Mouse (Mus musculus): ENCODE data around the gene Naa15. TPM values are rescaled to one million over a fixed set of nuclear protein-coding genes. Genes with fewer than 3 reads are reported as not detected.
"Not testable (repeated sequence)": the region's sequence is repeated elsewhere in the genome, so short reads cannot be mapped to it uniquely, and the experiment has no call there.

The Naa15 gene
- total RNA-seq, 2 experiments from 2014 or later, result 50.9 to 60.0 TPM

- DNase-seq (ENCODE audit: low spot score in 2 of 2), result no peak
Measured at GRCm38 (mm10) chr3:51393651-51394050, 21.3 kb upstream of the Naa15 start.

- DNase-seq (ENCODE audit: low spot score in 2 of 2), result no peak
Measured at GRCm38 (mm10) chr3:51394881-51395280, 20.1 kb upstream of the Naa15 start.

DNA sequence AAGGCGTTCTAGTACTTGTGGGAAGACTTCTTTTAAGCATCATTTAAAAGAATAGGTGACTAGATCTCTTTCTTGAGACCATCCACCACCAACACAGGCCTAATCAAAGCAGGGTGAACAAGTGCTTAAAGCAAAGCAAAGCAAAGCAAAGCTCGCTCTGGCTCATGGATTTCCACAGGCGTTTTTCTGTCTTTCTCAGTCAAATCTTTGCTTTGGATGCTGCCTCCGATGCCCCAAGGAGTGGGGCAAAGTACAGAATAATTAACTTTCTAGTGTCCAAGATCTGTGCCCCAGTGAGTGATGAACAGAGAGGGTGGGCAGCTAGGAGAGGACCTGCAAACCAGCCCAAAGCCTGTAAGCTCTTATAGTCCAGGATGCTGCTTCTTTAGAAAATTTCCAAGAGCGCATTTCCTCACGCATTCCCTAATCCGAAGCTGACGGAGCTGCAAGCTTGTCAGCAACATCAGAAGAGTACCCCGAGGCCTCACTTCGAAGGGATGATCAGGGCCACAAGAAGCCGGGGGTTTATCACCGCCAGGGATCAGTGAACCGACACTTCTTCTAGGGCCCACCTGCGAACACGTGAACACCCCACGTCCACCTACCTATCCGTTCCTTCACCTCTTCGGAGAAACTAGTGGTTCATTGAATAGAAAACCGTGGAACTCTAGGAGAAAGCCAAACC, 19.3 kb upstream of the Naa15 start:
- DNase-seq (ENCODE audit: low spot score in 2 of 2), result no peak

DNA sequence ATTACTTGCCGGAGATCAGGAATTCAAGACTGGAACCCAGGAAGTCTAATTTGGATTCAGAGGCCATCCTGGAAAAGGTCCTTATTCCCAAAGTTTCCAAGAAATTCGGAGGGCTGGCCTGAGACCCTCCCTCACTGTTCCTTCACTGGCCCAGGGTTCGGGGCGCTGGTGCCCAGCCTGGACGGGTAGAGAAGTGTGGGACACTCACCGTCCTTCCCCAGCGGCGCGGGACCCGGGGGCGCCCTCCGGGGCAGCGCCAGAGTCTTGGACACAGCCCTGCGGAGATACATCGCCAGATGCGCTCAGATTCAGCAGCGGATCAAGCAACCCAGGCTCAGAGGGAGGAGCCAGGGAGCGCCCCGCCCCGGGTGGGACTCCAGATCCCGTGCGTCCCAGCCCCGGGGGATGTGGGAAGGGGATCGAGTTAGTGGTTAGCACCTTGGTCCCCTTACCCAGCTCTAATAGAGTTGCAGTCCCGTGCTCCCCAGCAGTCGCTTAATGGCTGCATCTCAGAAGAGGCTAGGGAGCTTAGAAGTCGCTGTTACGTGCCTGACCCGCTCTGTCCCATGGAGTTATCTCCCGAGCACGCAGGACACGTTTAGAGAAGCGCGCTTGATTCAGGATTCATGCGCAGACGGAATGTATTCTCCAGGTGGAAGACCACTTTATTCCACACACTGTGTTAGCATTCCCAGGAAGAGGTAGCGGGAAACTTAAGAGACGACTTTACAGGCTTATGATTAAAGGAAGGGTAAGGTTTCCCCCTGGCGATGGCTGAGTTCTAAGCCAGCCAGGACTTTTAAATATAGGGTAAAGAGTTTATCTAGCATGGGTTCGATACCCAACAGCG, 18.5 kb upstream of the Naa15 start, which contains the start of gene Mgarp:
TSS of gene Mgarp (minus strand) at position 520 of the 850 bp plus-strand sequence.
- peak in 1 of 2 experiments; percentile 5 for DNase-seq (ENCODE audit: low spot score in 2 of 2)

DNA sequence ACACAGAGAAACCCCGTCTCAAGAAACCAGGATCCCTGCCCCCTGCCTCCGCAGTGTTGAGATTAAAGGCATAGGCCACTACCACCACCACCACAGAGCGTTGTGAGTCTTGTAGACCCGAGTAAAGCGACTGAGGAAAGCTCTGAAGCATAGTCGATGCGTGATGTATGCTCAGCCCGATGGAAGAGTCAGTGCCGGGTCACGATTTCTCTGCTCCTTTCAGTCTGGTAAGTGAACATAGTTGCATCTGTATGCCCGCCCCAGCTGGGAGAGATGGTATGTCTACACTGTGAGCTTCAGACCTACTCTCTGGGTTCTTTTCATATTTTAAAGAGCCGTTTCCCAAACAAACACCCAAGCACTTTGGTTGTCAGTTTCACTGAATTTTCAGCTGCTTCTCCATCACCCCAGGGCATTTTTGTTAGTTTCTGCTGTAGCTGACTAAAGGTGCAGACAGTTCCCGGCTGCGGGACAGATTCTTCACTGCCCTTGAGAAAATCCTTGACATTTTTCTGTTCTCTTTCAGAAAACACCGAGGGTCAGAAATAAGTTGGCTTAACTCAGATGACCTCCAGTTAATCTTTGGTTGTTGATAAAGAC, 17.1 kb upstream of the Naa15 start:
- DNase-seq (ENCODE audit: low spot score in 2 of 2), result no peak

DNA sequence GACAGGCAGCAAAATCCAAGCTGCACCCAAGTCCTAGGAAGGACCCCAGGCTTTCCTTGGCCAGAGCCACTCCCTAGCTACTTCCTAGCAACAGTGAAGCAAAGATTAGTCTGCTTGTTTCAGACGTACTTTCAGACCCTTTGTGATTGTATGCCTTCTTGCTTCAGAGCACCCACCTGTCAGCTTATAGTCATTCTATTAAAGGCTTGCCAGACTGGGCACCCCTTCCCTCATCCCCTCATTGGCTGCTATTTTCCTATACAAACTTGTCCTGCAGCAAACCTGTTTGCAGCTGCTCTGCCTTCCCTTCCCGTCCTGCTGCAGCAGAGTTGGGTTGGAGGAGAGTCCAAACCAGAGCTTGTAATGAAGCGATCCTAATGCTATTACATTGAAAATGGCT, 16.3 kb upstream of the Naa15 start:
- DNase-seq (ENCODE audit: low spot score in 2 of 2), result no peak

GRCm38 (mm10) chr3:51399531-51399930, 15.4 kb upstream of the Naa15 start:
- DNase-seq (ENCODE audit: low spot score in 2 of 2), result no peak

DNA sequence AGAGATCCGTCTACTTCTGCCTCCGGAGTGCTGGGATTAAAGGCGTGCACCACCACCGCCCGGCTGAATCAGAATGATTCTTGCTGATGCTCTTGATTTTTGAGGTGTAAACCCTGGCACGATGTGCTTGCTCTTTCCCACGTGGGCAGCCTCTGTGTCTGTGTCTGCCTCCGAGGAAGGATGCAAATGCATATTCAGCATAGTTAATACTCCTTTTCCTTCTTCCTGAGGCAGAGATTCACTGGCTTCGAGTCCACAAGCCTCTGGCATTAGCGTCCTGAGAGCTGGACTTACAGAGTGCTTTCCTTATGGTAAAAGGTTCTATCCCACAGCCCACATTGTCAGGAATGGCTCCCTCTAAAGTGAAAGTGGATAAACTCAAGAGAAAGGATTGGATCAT, 14.3 kb upstream of the Naa15 start:
- DNase-seq (ENCODE audit: low spot score in 2 of 2), result no peak

- DNase-seq (ENCODE audit: low spot score in 2 of 2), result not testable (repeated sequence)
Measured at GRCm38 (mm10) chr3:51402054-51402453, 12.9 kb upstream of the Naa15 start.

DNA sequence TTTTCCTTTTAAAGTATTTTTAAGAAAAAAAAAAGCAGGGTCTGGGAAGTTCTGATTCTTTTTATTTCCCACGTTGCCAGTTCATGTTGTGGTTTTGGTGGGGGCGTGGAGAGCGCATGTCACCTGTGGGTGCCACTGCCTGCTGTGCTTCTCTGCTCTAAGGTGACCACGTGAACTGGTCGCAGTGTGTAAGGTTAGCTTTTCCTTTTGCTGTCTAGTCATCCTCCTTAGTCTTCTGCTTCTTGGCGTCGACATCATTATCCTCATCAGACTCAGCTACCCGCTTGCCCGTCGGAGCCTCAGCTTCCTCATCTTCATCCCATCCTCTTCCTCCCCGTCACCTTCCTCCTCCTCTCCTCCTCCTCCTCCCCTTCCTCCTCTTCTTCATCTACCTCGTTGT, 12.3 kb upstream of the Naa15 start:
- DNase-seq (ENCODE audit: low spot score in 2 of 2), result no peak

- DNase-seq (ENCODE audit: low spot score in 2 of 2), result peak in 1 of 2 experiments; percentile 31
Measured at GRCm38 (mm10) chr3:51407870-51408560, 6.9 kb upstream of the Naa15 start.

DNA sequence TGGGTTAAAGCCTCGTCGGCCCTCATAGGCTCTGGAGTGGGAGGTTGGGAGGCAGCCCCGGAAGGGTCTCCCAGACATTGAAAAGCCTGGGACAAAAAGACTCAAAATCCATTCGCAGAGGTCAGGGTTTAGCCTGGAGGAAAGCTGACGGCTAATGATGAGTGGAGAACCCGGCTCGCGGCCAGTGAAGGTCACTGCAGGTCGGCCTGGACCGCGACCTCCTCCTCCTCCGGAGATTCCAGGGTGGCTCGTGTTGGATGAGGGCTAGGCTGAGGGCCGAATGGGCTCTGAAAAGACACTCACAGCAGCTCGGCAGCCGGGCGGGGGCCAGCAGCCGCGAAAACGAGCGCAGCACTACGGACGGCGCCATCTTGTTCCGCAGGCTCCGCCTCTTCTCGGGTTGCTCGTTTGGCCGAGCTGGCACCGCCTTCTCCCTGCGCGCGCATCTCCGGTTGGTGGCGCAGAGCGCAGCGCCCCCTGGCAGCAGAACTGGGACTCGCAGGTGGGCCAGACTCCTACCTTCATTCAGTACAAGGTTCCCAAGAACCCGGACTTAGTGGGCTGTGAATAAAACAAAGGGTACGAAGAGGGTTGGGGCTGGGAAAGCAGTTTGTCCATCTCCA, 6.3 kb upstream of the Naa15 start, which contains the start of gene Ndufc1:
TSS of gene Ndufc1 (minus strand) at position 428 of the 623 bp plus-strand sequence.
- peak; percentile 90 to 97 for DNase-seq (ENCODE audit: low spot score in 2 of 2)

DNA sequence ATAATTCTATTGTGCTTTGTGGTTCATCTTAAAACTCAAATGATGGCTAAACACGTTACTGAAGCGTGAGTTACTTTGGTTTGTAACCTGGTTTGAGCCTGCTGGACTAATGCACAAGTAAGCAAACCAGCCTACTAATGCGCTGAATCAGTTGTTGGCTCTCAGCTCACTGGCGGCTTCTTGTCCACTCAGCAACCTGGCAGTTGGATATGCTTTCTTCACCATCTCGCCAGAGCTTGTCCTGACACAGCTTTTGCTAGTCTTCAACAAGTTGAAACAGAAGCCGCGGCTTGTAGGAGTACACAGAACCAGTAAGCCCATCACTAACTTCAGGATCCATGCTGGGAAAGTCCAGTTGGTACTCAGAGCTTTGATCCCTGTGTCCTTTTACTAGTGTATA, 2.5 kb upstream of the Naa15 start:
- DNase-seq (ENCODE audit: low spot score in 2 of 2), result no peak

DNA sequence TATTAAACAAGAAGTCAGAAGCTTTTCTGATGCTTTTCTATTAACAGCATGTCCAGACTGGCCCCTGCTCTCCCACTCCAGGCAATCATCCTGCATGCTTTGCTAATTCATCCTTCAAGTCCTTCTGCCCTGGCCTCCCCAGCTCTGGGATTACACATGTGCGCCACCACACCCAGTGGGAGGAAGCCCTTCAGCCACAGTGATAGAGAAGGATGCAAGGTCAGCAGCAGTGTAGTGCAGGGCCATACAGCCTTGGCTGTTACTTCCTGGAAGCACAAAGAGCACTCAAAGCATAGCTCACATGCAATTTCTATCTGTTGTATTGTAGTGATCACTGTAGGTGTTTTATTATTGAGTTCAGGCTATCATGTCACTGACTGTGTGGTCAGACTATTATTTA, 1.7 kb upstream of the Naa15 start:
- no peak for DNase-seq (ENCODE audit: low spot score in 2 of 2)

- DNase-seq (ENCODE audit: low spot score in 2 of 2), result no peak
Measured at GRCm38 (mm10) chr3:51416073-51416363, 1.1 kb downstream of the Naa15 start.

DNA sequence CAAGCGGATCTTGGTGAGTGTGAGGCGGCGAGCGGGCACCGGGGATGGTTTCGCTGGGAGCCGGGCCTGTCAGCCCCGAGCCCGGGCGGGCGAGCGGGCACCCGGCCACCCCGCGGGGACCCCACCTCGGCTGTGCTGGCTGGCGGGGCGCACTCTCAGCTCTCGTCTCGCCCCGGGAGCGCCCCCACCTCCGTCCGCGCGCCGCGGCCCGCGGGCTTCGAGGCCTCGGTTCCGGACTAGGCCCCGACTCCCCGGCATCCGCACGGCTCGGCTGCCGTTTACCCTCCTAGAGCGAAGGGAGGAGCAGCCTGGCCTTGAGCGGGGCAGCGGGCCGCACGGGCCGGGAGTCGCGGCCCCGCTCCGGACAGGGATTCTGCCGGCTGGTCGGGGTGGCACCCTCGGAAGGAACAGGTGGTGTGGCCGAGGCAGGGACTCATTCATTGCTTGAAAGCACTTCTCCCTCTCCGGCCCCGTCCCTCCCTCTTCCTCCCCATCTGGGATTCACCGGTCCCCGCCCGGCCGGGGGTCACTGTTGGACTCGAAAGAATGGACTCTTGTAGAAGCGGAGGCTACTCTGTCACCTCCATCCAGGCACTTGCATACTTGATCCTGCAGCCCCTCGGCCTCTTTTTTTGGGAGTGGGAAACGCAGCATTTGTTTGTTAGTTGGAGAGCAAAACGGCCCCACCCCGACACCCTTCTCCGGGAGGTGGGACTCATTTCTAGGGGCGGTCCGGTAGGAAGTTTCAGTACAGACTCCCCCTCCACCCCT, 1.6 kb downstream of the Naa15 start:
- DNase-seq (ENCODE audit: low spot score in 2 of 2), result peak; percentile 16 to 28

DNA sequence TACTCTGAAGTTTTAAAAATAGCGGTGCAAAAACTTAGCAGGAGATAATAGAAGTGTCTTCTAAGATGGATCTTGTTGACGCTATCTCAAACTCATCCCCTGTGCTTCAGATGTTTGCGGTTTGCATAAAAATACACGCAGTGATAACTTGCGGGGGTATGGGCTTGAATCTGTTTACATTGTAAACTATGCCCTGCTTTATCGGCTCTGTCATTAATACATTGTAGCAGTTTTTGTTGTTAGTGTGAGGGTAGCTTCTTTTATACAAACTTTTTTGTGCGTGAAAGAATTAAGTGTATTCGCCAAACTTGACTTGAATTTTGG, 2.1 kb downstream of the Naa15 start:
- DNase-seq (ENCODE audit: low spot score in 2 of 2), result no peak

DNA sequence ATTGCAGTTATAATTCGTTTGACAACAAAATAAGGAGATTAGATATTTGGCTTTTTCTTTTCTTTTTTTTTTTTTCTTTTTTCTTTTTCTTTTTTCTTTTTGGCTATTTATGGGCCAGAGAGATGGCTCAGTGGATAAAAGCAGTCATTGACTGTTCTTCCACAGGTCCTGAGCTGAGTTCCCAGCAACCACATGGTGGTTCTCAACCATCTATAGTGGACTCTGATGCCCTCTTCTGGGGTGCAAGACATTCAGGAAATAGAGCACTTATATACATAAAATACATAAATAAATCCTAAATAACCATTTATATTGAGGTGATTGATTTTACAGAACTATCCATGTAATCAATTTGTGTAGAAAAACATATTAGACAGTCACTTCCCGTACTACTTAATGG, 2.5 kb downstream of the Naa15 start:
- no peak for DNase-seq (ENCODE audit: low spot score in 2 of 2)

DNA sequence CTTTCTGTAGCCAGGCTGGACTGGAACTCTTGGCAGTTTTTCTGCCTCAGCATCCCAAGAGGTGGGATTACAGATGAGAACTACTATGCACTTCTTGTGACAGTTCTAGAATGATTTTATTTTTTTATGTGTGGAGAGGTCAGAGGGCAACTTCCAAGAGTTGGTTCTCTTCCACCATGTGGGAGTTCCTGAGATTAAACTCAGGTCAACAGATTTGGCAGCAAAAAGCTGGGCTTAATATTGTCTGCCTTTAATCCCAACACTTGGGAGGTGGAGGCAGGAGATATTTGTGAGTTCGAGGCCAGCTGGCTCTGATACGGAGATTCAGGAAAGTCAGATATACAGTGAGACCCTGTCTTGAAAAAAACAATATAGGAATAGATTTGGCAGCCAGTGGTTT, 3.0 kb downstream of the Naa15 start:
- DNase-seq (ENCODE audit: low spot score in 2 of 2), result no peak

- no peak for DNase-seq (ENCODE audit: low spot score in 2 of 2)
Measured at GRCm38 (mm10) chr3:51421921-51422320, 7.0 kb downstream of the Naa15 start.

DNA sequence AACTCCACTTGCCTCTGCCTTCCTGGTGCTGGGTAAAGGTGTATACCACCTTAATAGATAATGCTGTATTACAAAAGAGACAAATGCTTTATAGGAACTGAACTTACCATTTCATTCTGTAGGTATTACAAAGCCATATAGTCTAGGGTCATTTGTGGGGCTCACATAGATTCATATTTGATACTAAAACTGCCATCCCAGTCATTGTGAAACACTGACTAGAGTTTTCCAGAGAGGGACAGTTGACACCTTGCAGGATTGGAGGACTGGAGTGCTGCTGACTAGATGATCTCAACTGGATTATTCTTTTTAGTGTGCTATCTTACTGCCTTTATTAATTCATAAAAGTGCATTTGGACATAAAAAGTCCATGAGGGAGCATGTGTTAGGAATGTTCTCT, 10.4 kb downstream of the Naa15 start:
- no peak for DNase-seq (ENCODE audit: low spot score in 2 of 2)
